Mouse (Mus musculus) midbrain, embryonic 15.5 days (tissue): ENCODE measurements around the gene Fstl3. TPM values are rescaled to one million over a fixed set of nuclear protein-coding genes. Genes with fewer than 3 reads are reported as not detected.

Source experiments
- ATAC-seq: fragments of 200-750 bp; cut with Nextera tagmentation; replicated peaks from 2 replicates; pipeline ENCODE4 v1.8.0; 2017; ENCODE audit warnings: moderate TSS enrichment
- H3K27ac ChIP-seq: fragments of 300-500 bp; sonication (generic); 2 replicates; pipeline ENCODE4 v1.5.1; 2015; ENCODE audit warnings: mild to moderate bottlenecking, inconsistent platforms
- H3K27me3 ChIP-seq: fragments of 300-500 bp; sonication (generic); replicated peaks from 2 replicates; pipeline ENCODE4 v1.6.1; 2015; ENCODE audit warnings: inconsistent platforms
- H3K36me3 ChIP-seq: fragments of 300-500 bp; sonication (generic); replicated peaks from 2 replicates; pipeline ENCODE4 v1.6.1; 2015; ENCODE audit warnings: inconsistent platforms
- H3K4me1 ChIP-seq: fragments of 300-500 bp; sonication (generic); 2 replicates; pipeline ENCODE4 v1.6.1; 2015; ENCODE audit warnings: inconsistent platforms
- H3K4me2 ChIP-seq: fragments of 300-500 bp; sonication (generic); 2 replicates; pipeline ENCODE4 v1.6.1; 2015; ENCODE audit warnings: inconsistent platforms, mild to moderate bottlenecking, moderate library complexity
- H3K4me3 ChIP-seq: fragments of 300-500 bp; sonication (generic); 2 replicates; pipeline ENCODE4 v1.5.1; 2015; ENCODE audit warnings: mild to moderate bottlenecking, inconsistent platforms
- H3K9ac ChIP-seq: fragments of 300-500 bp; sonication (generic); 2 replicates; pipeline ENCODE4 v1.6.1; 2015; ENCODE audit warnings: mild to moderate bottlenecking, inconsistent platforms
- H3K9me3 ChIP-seq: fragments of 300-500 bp; sonication (generic); 2 replicates; pipeline ENCODE4 v1.6.1; 2016; ENCODE audit warnings: inconsistent platforms
- WGBS: fragments of 180-500 bp; shearing (Covaris S2); methylation state at CpG from one replicate; pipeline ENCODE4 v1.1.7; 2015; ENCODE audit warnings: mixed read lengths; 5-methylcytosine and 5-hydroxymethylcytosine counted together
- polyA plus RNA-seq: library from polyadenylated mRNA; unstranded; fragments of >200 nt; fragmentation: Nextera tagmentation; extraction: Ambion mirVana; gene quantifications from 2 replicates; pipeline ENCODE4 v1.2.1, GENCODE M21; 2015

Fstl3 gene
- polyA plus RNA-seq, 1 experiment from 2014 or later, result 2.0 TPM

GRCm38 (mm10) chr10:79807826-79808225, 30.8 kb downstream of the Fstl3 start:
- no peak overlapping the region for H3K4me3 ChIP-seq
- no peak overlapping the region for H3K9ac ChIP-seq
- H3K36me3 ChIP-seq, result peaks cover 27% of the 10 kb centered on the region
- no peak for ATAC-seq
- WGBS, result 34% methylated on average over 11 of the region's 11 CpGs
- H3K4me1 ChIP-seq, result peaks cover 32% of the 10 kb centered on the region
- H3K9me3 ChIP-seq, result no peaks in the 10 kb centered on the region
- H3K27ac ChIP-seq, result peak overlapping the region; percentile 43
- no peaks in the 10 kb centered on the region for H3K27me3 ChIP-seq
- no peak overlapping the region for H3K4me2 ChIP-seq

- H3K9me3 ChIP-seq, result no peaks in the 10 kb centered on the region
- no peak overlapping the region for H3K4me2 ChIP-seq
- H3K36me3 ChIP-seq, result peaks cover 27% of the 10 kb centered on the region
- no peak overlapping the region for H3K4me3 ChIP-seq
- peaks cover 23% of the 10 kb centered on the region for H3K4me1 ChIP-seq
- WGBS, result 89% methylated on average over 11 of the region's 11 CpGs
- H3K9ac ChIP-seq, result no peak overlapping the region
- no peak overlapping the region; the same call in 1 of the 2 replicates for H3K27ac ChIP-seq
- no peaks in the 10 kb centered on the region for H3K27me3 ChIP-seq
- ATAC-seq, result no peak
Observed at GRCm38 (mm10) chr10:79808728-79809127, 31.7 kb downstream of the Fstl3 start.

- Histone ChIP-seq H3K4me1 (no peaks in the 10 kb centered on the region; the same call in 1 of the 2 replicates), H3K9ac (no peak overlapping the region), H3K36me3 (peaks cover 42% of the 10 kb centered on the region), H3K4me2 (no peak overlapping the region), H3K27me3 (no peaks in the 10 kb centered on the region), H3K9me3 (no peaks in the 10 kb centered on the region), H3K27ac (no peak overlapping the region), H3K4me3 (no peak overlapping the region)
- peak; percentile 46 for ATAC-seq
- 27% methylated on average over 15 of the region's 15 CpGs for WGBS
Observed at GRCm38 (mm10) chr10:79811736-79812637, 34.9 kb downstream of the Fstl3 start.

- Histone ChIP-seq H3K27me3 (no peaks in the 10 kb centered on the region), H3K4me2 (no peak overlapping the region), H3K9me3 (no peaks in the 10 kb centered on the region), H3K4me3 (no peak overlapping the region), H3K4me1 (no peaks in the 10 kb centered on the region), H3K36me3 (peaks cover 35% of the 10 kb centered on the region), H3K9ac (no peak overlapping the region), H3K27ac (0 out of 2 replicates have a peak overlapping the region, but pooled peaks have one; percentile 17)
- 69% methylated on average over 5 of the region's 5 CpGs for WGBS
- ATAC-seq, result no peak
Observed at GRCm38 (mm10) chr10:79814271-79814842, 37.3 kb downstream of the Fstl3 start.

GRCm38 (mm10) chr10:79815671-79816494, 38.8 kb downstream of the Fstl3 start:
- no peak for ATAC-seq
- H3K9me3 ChIP-seq, result no peaks in the 10 kb centered on the region
- no peak overlapping the region for H3K4me3 ChIP-seq
- WGBS, result 90% methylated on average over 12 of the region's 12 CpGs
- H3K27me3 ChIP-seq, result no peaks in the 10 kb centered on the region
- H3K27ac ChIP-seq, result no peak overlapping the region
- peaks cover 36% of the 10 kb centered on the region for H3K36me3 ChIP-seq
- no peak overlapping the region for H3K4me2 ChIP-seq
- H3K9ac ChIP-seq, result no peak overlapping the region
- H3K4me1 ChIP-seq, result no peaks in the 10 kb centered on the region

GRCm38 (mm10) chr10:79817111-79817510, 40.0 kb downstream of the Fstl3 start:
- Histone ChIP-seq H3K27me3 (no peaks in the 10 kb centered on the region), H3K9ac (no peak overlapping the region), H3K9me3 (no peaks in the 10 kb centered on the region), H3K36me3 (peaks cover 33% of the 10 kb centered on the region), H3K4me3 (no peak overlapping the region), H3K27ac (no peak overlapping the region), H3K4me1 (peaks cover under 1% of the 10 kb centered on the region; the same call in 1 of the 2 replicates), H3K4me2 (no peak overlapping the region)
- no peak for ATAC-seq
- 80% methylated on average over 2 of the region's 2 CpGs for WGBS

GRCm38 (mm10) chr10:79818225-79818624, 41.2 kb downstream of the Fstl3 start:
- no peaks in the 10 kb centered on the region for H3K9me3 ChIP-seq
- H3K27ac ChIP-seq, result no peak overlapping the region
- H3K36me3 ChIP-seq, result peaks cover 28% of the 10 kb centered on the region
- WGBS, result 66% methylated on average over 4 of the region's 4 CpGs
- H3K9ac ChIP-seq, result no peak overlapping the region
- no peak overlapping the region for H3K4me2 ChIP-seq
- H3K4me1 ChIP-seq, result peaks cover 6% of the 10 kb centered on the region; the same call in 1 of the 2 replicates
- H3K27me3 ChIP-seq, result no peaks in the 10 kb centered on the region
- H3K4me3 ChIP-seq, result no peak overlapping the region
- ATAC-seq, result no peak

GRCm38 (mm10) chr10:79819606-79820005, 42.5 kb downstream of the Fstl3 start:
- no peak for ATAC-seq
- Histone ChIP-seq H3K27me3 (no peaks in the 10 kb centered on the region), H3K36me3 (peaks cover 28% of the 10 kb centered on the region), H3K27ac (no peak overlapping the region), H3K9ac (no peak overlapping the region), H3K4me1 (peaks cover 6% of the 10 kb centered on the region; the same call in 1 of the 2 replicates), H3K4me2 (no peak overlapping the region), H3K9me3 (no peaks in the 10 kb centered on the region), H3K4me3 (no peak overlapping the region)
- WGBS, result 92% methylated on average over 17 of the region's 17 CpGs

GRCm38 (mm10) chr10:79820277-79820676, 43.2 kb downstream of the Fstl3 start:
- no peak overlapping the region for H3K9ac ChIP-seq
- H3K27me3 ChIP-seq, result no peaks in the 10 kb centered on the region
- ATAC-seq, result no peak
- no peak overlapping the region for H3K4me2 ChIP-seq
- H3K9me3 ChIP-seq, result no peaks in the 10 kb centered on the region
- peaks cover 25% of the 10 kb centered on the region for H3K36me3 ChIP-seq
- H3K4me3 ChIP-seq, result no peak overlapping the region
- no peak overlapping the region for H3K27ac ChIP-seq
- 89% methylated on average over 8 of the region's 8 CpGs for WGBS
- peaks cover 6% of the 10 kb centered on the region; the same call in 1 of the 2 replicates for H3K4me1 ChIP-seq

GRCm38 (mm10) chr10:79820782-79821181, 43.7 kb downstream of the Fstl3 start, which contains the start of gene Misp:
TSS of gene Misp (plus strand) at chr10:79820989.
- Histone ChIP-seq H3K27ac (no peak within 1 kb of the TSS), H3K9me3 (no peaks in the 10 kb centered on the region), H3K4me3 (no peak within 1 kb of the TSS), H3K4me1 (peaks cover 6% of the 10 kb centered on the region; the same call in 1 of the 2 replicates), H3K27me3 (no peaks in the 10 kb centered on the region), H3K9ac (no peak within 1 kb of the TSS), H3K36me3 (peaks cover 20% of the 10 kb centered on the region; the same call in 1 of the 2 replicates), H3K4me2 (no peak within 1 kb of the TSS)
- WGBS, result 75% methylated on average over 11 of the region's 11 CpGs
- ATAC-seq, result no peak

GRCm38 (mm10) chr10:79821731-79822130, 44.7 kb downstream of the Fstl3 start:
- no peak overlapping the region for H3K9ac ChIP-seq
- no peak overlapping the region for H3K4me3 ChIP-seq
- no peak overlapping the region for H3K4me2 ChIP-seq
- H3K27me3 ChIP-seq, result no peaks in the 10 kb centered on the region
- H3K27ac ChIP-seq, result no peak overlapping the region
- no peak for ATAC-seq
- H3K9me3 ChIP-seq, result no peaks in the 10 kb centered on the region
- peaks cover 6% of the 10 kb centered on the region; the same call in 1 of the 2 replicates for H3K4me1 ChIP-seq
- H3K36me3 ChIP-seq, result peaks cover 16% of the 10 kb centered on the region; the same call in 1 of the 2 replicates
- 91% methylated on average over 12 of the region's 12 CpGs for WGBS

- H3K27ac ChIP-seq, result no peak overlapping the region
Observed at GRCm38 (mm10) chr10:79822372-79822771, 45.3 kb downstream of the Fstl3 start.

More at GRCm38 (mm10) chr10:79822372-79822771, 45.3 kb downstream of the Fstl3 start:
- 0 out of 2 replicates have a peak overlapping the region, but pooled peaks have one; percentile 5 for H3K9ac ChIP-seq
- no peaks in the 10 kb centered on the region for H3K27me3 ChIP-seq
- H3K36me3 ChIP-seq, result peaks cover 13% of the 10 kb centered on the region; the same call in 1 of the 2 replicates
- H3K4me1 ChIP-seq, result peaks cover 6% of the 10 kb centered on the region; the same call in 1 of the 2 replicates
- H3K4me3 ChIP-seq, result no peak overlapping the region
- no peak for ATAC-seq
- 33% methylated on average over 17 of the region's 17 CpGs for whole genome bisulfite sequencing
- H3K9me3 ChIP-seq, result no peaks in the 10 kb centered on the region
- H3K4me2 ChIP-seq, result no peak overlapping the region
